Mouse (Mus musculus) bone marrow, adult 2 months (tissue): ENCODE measurements around the gene Ppp1r2. TPM values are rescaled to one million over a fixed set of nuclear protein-coding genes. Genes with fewer than 3 reads are reported as not detected.

Experiments
- H3K27ac ChIP-seq: fragments of 200-500 bp; 2 replicates; pipeline ENCODE4 v1.5.1; 2012; ENCODE audit warnings: low read depth, mild to moderate bottlenecking, control low read depth, inconsistent platforms, low read length; ENCODE audit not compliant: control insufficient read depth, poor library complexity, insufficient read depth
- H3K4me1 ChIP-seq: fragments of 200-500 bp; 2 replicates; pipeline ENCODE4 v1.6.1; 2011; ENCODE audit warnings: low read length; ENCODE audit not compliant: control insufficient read depth, insufficient read depth
- H3K4me3 ChIP-seq: fragments of 200-500 bp; replicated peaks from 2 replicates; pipeline ENCODE3; 2011; ENCODE audit warnings: mild to moderate bottlenecking, low read depth, low read length, control low read depth; ENCODE audit not compliant: control insufficient read depth
- CTCF ChIP-seq: fragments of 200-500 bp; IDR thresholded peaks from 2 replicates; pipeline ENCODE4 v1.5.1; 2011; ENCODE audit warnings: low read length, control low read depth; ENCODE audit not compliant: control insufficient read depth, insufficient read depth
- POLR2A ChIP-seq: fragments of 200-500 bp; IDR thresholded peaks from 2 replicates; pipeline ENCODE4 v1.6.1; 2011; ENCODE audit warnings: low read depth, mild to moderate bottlenecking, control low read depth, low read length, borderline replicate concordance; ENCODE audit not compliant: control insufficient read depth
- WGBS: fragments of 180-500 bp; shearing (Covaris S2); methylation state at CpG from one replicate; pipeline ENCODE4 v1.1.7; 2018; 5-methylcytosine and 5-hydroxymethylcytosine counted together
- polyA plus RNA-seq: library from polyadenylated mRNA; stranded (reverse); fragments of >200 nt; gene quantifications from 2 replicates; pipeline ENCODE4 v1.2.4, GENCODE M21; 2011; ENCODE audit warnings: low replicate concordance; ENCODE audit not compliant: missing spikeins, insufficient read depth, insufficient read length

Gene Ppp1r2
- polyA plus RNA-seq, 1 experiment = 14.8 TPM

DNA sequence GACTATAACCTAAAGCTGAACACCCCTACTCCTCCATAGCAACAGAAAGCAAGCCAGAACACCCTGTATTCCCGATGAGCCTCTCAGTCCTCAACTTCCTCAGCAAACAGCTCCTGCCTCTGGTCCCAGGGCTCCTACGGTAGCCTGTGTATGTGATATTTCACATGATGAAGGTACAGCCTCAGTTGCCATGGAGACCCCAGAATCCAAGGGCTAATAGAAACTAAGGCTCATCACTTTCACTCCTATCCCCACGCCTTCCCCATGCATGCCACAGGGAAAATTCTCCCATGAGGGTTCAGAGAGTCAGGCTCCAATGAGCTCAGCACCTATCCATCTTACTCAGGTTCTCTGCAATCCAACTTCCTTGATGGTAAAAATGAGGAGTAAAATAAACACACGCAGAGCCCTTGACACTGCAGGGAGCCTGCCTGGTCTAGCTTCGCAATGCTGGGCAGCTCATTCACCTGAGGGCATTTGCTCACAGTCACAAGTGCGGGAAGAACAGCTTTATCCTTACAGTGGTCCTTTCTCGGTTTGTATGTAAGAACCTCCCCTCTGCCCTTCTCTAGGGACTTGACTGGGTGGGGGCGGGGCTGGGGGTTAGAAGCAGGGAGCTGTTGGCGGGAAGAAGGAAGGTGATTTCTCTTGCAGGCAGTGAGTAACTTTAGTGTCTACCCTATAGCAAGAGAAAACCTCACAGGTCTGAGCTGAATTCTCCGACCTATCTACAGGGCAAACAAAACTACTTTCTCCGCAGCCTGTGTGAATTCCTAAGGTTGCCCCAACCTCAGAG lies 24.3 kb upstream of the Ppp1r2 start:
- WGBS = 77% methylated on average over 11 of the region's 11 CpGs
- peaks cover under 1% of the 10 kb centered on the region for H3K4me1 ChIP-seq
- no peak overlapping the region for H3K4me3 ChIP-seq
- H3K27ac ChIP-seq = no peak overlapping the region
- TF ChIP-seq CTCF = no peak
- TF ChIP-seq POLR2A = no peak

DNA sequence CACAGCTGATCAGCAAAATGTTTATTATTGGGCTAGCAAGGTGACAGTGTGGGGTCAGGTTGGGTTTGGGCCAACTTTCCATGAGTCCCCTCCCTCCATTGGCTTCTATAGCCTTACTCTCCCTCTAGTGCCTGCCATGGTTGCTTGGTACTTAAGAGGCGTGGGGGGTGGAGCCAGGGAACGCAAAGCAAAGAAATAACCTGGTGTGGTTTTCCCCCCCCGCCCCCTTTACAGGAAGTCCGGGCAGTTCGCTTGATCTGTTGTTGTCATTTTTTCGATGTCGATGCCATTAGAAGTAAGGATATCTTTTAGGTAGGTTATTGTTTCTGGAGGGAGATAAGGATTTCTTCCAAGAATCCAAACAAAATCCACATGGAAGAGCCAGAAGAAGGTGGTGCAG lies 22.0 kb upstream of the Ppp1r2 start:
- 27% methylated on average over 7 of the region's 7 CpGs for WGBS
- Histone ChIP-seq H3K4me1 (peaks cover 1% of the 10 kb centered on the region), H3K27ac (no peak overlapping the region), H3K4me3 (no peak overlapping the region)
- TF ChIP-seq POLR2A (no peak), CTCF (no peak)

DNA sequence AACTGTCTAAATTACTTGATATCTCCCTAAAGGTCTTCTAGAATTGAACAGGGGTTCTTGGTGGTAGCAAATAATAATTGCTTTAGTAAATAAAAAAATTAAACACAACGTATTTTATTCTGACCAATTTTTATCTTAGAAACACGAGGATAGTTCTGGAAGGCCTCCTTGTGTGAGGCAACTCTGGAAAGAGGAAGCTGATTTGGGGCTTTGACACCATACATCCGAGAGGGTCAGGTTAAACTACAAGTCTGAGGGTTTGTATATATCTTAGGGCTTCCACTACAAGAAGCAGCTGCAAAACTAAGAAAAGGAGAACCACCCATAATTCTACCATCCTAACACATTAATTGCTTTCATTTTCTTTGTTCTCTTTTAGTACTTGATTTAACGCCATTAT lies 18.7 kb upstream of the Ppp1r2 start:
- TF ChIP-seq POLR2A = no peak
- TF ChIP-seq CTCF = no peak
- WGBS = 8% methylated on average over 4 of the region's 4 CpGs

DNA sequence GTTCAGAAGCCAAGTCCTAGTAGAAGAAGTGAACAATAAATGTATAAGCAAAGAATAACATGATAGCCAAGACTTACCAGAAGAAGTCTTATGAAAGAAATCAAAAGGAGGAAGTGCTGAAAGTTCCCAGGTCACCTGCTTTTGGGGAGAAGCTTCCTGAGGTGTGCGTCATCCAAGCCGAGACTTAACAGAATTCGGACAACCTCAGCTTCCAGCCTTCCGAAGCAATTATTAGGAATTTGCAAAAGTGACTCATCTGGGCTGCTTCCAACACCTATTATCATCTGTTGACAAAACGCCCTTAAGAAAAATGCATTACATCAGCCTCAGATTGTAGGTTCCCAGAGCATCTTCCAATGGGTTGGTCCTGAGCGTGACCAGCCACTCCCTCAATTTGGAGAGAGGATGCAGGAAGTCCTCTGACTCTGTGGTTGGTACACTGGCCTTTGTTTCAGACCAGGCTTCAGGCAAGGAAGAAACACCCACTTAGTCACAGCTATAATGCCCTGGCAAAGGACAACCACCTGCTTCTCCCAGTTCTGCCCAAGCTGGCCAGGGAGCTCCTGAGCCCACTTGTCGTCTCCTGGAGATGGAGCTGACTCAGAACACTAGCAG lies 15.8 kb upstream of the Ppp1r2 start:
- no peak overlapping the region for H3K4me3 ChIP-seq
- H3K27ac ChIP-seq = peak overlapping the region; percentile 35; the same call in 1 of the 2 replicates
- peaks cover 4% of the 10 kb centered on the region for H3K4me1 ChIP-seq
- TF ChIP-seq POLR2A = no peak
- no peak for TF ChIP-seq CTCF
- 7% methylated on average over 7 of the region's 7 CpGs for WGBS

More for the DNA sequence above, 18.7 kb upstream of the Ppp1r2 start:
- Histone ChIP-seq H3K27ac (no peak overlapping the region), H3K4me1 (peaks cover 1% of the 10 kb centered on the region), H3K4me3 (no peak overlapping the region)

DNA sequence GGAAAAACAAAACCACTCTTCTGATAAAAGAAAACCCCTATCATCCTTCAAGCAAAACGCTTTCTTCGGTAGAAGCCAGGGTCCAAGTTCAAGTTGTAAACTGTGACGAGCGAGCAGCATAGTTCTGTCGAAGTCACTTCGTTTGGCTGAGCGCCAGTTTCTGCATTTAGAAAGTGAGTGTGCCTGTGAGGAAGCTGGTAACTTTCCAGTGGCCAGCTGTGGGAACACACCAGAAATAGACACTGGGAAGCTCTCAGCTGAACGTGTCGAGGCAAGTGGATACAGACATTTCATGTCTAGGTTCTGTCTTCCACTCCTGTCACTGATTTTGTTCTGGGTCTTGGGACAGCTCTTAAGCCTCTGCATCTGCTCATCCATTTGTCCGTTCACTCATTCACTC lies 15.2 kb upstream of the Ppp1r2 start:
- no peak for TF ChIP-seq POLR2A
- no peak for TF ChIP-seq CTCF
- Histone ChIP-seq H3K4me3 (no peak overlapping the region), H3K4me1 (peaks cover 4% of the 10 kb centered on the region), H3K27ac (peak overlapping the region; percentile 58; the same call in 1 of the 2 replicates)
- 2% methylated on average over 10 of the region's 10 CpGs for WGBS

DNA sequence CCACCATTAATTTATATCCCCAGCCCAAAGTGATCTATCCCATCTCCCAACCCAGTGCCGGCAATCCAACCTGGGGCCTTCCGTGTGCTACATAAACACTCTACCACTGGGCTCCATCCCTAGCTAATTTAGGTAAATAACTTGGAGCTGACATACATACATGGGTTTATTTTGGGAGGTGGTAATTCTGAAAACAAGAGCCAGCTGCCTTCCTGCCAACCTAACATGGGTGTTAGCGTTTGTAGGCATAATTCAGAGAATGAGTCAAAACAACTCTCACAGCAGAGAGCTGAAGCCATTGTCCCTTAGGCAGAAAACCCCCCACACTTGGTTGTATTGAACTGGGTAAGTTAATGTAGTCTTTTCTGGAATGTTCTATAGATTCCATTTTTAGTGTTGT lies 12.6 kb upstream of the Ppp1r2 start:
- Histone ChIP-seq H3K4me3 (no peak overlapping the region), H3K27ac (no peak overlapping the region), H3K4me1 (peaks cover 2% of the 10 kb centered on the region; the same call in 1 of the 2 replicates)
- WGBS = 88% methylated on average over 3 of the region's 3 CpGs
- TF ChIP-seq POLR2A (no peak), CTCF (no peak)

DNA sequence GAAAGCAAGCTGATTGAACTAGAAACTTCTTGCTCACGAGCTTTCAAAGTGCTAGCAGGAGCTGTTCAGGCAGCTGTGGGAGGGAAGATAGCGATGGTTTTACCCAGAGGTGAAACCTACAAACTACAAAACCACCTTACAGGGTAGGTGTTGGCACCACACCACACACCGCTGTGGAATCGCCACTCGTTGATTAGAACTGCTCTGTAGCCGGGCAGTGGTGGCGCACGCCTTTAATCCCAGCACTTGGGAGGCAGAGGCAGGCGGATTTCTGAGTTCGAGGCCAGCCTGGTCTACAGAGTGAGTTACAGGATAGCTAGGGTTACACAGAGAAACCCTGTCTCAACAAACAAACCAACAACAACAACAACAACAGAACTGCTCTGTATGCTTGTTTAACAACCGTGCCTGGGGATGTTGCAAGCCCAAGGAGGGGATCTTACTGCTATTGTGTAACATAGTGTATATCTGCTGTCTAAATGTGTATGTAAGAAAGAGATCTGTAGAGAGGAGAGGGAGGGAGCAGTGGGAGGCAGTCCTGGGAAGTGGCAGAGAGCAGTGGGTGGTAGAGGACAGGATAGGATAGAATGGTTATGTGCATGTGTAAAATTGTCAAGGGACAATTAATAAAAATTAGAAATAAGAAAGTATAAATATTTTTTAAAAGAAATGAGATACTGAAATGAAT lies 11.9 kb upstream of the Ppp1r2 start:
- TF ChIP-seq CTCF = no peak
- TF ChIP-seq POLR2A = no peak
- 65% methylated on average over 11 of the region's 11 CpGs for WGBS
- Histone ChIP-seq H3K4me1 (peaks cover 2% of the 10 kb centered on the region; the same call in 1 of the 2 replicates), H3K27ac (peak overlapping the region; percentile 69), H3K4me3 (no peak overlapping the region)

DNA sequence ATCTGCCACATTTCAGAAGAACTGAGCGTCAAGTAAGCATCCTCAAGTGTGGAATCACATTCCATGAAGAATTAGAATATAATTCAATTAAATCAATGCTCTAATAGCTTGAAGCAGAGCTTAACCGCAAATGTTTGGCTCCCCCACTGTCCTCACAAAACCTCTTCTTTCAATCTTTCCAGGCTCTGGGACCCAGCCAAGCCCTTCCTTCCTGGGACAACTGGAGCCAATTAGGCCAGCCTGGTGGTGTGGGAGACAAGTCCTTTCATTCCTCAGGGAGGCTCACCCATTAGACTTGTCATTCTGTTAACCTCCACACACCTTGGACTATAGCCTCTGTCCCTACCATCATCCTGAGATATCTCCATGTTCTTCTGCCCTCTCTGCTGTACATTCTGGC lies 6.9 kb upstream of the Ppp1r2 start:
- no peak overlapping the region for H3K4me3 ChIP-seq
- 85% methylated on average over 2 of the region's 2 CpGs for WGBS
- TF ChIP-seq POLR2A (no peak), CTCF (no peak)

More for the DNA sequence above, 6.9 kb upstream of the Ppp1r2 start:
- Histone ChIP-seq H3K4me1 (peaks cover 1% of the 10 kb centered on the region; the same call in 1 of the 2 replicates), H3K27ac (no peak overlapping the region)
